Mouse (Mus musculus) midbrain, embryonic 14.5 days (tissue): ENCODE data around the gene Galm. TPM values are rescaled to one million over a fixed set of nuclear protein-coding genes. Genes with fewer than 3 reads are reported as not detected.

Experiments used
- ATAC-seq: fragments of 200-750 bp; cut with Nextera tagmentation; 2 replicates; pipeline ENCODE4 v1.8.0; 2017; ENCODE audit warnings: moderate number of reproducible peaks, moderate library complexity; ENCODE audit not compliant: low FRiP score, low TSS enrichment
- DNase-seq: peaks from one replicate; pipeline ENCODE4 v3.0.0-alpha.2; 2015
- H3K27ac ChIP-seq: fragments of 300-500 bp; sonication (generic); replicated peaks from 2 replicates; pipeline ENCODE4 v1.5.1; 2014; ENCODE audit warnings: mild to moderate bottlenecking, low read depth, low read length, moderate library complexity
- H3K27me3 ChIP-seq: fragments of 300-500 bp; sonication (generic); 2 replicates; pipeline ENCODE4 v1.6.1; 2014; ENCODE audit warnings: low read length, control low read depth, mixed read lengths; ENCODE audit not compliant: control insufficient read depth, insufficient read depth
- H3K36me3 ChIP-seq: fragments of 300-500 bp; sonication (generic); 2 replicates; pipeline ENCODE4 v1.6.1; 2014; ENCODE audit warnings: low read length, control low read depth; ENCODE audit not compliant: control insufficient read depth, insufficient read depth
- H3K4me1 ChIP-seq: fragments of 300-500 bp; sonication (generic); 2 replicates; pipeline ENCODE4 v1.6.1; 2014; ENCODE audit warnings: mild to moderate bottlenecking, antibody characterized with exemption, low read length, control low read depth; ENCODE audit not compliant: control insufficient read depth, insufficient read depth
- H3K4me2 ChIP-seq: fragments of 300-500 bp; sonication (generic); 2 replicates; pipeline ENCODE4 v1.6.1; 2014; ENCODE audit warnings: mild to moderate bottlenecking, low read length, moderate library complexity
- H3K4me3 ChIP-seq: fragments of 300-500 bp; sonication (generic); replicated peaks from 2 replicates; pipeline ENCODE4 v1.5.1; 2014; ENCODE audit warnings: low read depth, low read length
- H3K9ac ChIP-seq: fragments of 300-500 bp; sonication (generic); replicated peaks from 2 replicates; pipeline ENCODE4 v1.6.1; 2014; ENCODE audit warnings: mild to moderate bottlenecking, low read length, moderate library complexity
- H3K9me3 ChIP-seq: fragments of 300-500 bp; sonication (generic); 2 replicates; pipeline ENCODE4 v1.6.1; 2016; ENCODE audit warnings: low read length, control low read depth, mixed read lengths; ENCODE audit not compliant: control insufficient read depth
- WGBS: fragments of 180-500 bp; shearing (Covaris S2); extraction: QIAGEN DNeasy Blood & Tissue Kit; methylation state at CpG from one replicate; pipeline ENCODE4 v1.1.7; 2014; 5-methylcytosine and 5-hydroxymethylcytosine counted together
- polyA plus RNA-seq: library from polyadenylated mRNA; unstranded; fragments of >200 nt; fragmentation: Nextera tagmentation; extraction: Ambion mirVana; gene quantifications from 2 replicates; pipeline ENCODE4 v1.2.1, GENCODE M21; 2014

Gene Galm
- polyA plus RNA-seq, 1 experiment from 2014 or later = 1.6 TPM

DNA sequence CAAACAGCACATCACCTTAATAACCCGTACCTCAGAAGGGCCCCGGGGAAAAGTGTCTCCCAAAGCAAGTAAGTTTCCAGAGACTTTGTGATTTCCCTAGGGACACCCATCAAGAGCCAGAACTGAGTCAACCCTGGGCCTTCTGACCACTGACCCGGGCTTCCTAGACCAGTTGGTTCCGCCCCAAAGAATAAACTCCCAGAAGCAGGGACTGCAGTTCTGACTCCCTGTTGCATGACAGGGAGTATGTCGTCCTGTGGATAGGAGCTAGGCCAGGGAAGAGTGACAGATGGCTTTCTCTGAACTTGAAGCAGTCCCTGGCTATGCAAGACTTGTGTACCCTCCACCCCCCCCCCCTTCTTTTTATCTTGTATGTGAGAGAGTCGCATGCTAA is 21.7 kb downstream of the Galm start:
- Histone ChIP-seq H3K36me3 (no peaks in the 10 kb centered on the region), H3K9ac (no peak overlapping the region), H3K4me2 (no peak overlapping the region), H3K27me3 (no peaks in the 10 kb centered on the region), H3K27ac (no peak overlapping the region), H3K9me3 (no peaks in the 10 kb centered on the region), H3K4me3 (no peak overlapping the region), H3K4me1 (no peaks in the 10 kb centered on the region)
- WGBS = 83% methylated on average over 6 of the region's 6 CpGs
- ATAC-seq = no peak
- DNase-seq = no peak

DNA sequence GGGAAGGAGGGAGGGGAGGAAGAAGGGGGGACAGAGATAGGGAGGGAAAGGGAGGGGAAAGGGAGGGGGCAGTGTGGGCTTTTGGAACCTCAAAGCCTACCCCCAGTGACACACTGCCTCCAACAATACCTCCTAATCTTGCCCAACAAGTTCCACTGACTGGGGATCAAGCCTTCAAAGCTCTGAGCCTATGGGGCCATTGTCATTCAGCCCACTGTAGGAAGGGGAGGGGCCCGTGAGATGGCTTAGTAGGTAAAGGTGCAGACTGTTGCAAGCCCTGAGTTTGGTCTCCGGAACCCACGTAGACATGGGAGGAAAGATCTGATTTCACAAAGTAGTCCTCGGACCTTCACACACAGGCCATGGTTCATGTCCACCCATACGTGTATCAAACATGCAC is 24.1 kb downstream of the Galm start:
- H3K4me2 ChIP-seq = no peak overlapping the region
- no peak overlapping the region for H3K9ac ChIP-seq
- H3K36me3 ChIP-seq = no peaks in the 10 kb centered on the region
- no peak for DNase-seq
- H3K9me3 ChIP-seq = no peaks in the 10 kb centered on the region
- no peaks in the 10 kb centered on the region for H3K27me3 ChIP-seq
- no peak for ATAC-seq
- no peak overlapping the region for H3K4me3 ChIP-seq
- H3K4me1 ChIP-seq = no peaks in the 10 kb centered on the region
- no peak overlapping the region for H3K27ac ChIP-seq
- WGBS = 18% methylated on average over 5 of the region's 5 CpGs

DNA sequence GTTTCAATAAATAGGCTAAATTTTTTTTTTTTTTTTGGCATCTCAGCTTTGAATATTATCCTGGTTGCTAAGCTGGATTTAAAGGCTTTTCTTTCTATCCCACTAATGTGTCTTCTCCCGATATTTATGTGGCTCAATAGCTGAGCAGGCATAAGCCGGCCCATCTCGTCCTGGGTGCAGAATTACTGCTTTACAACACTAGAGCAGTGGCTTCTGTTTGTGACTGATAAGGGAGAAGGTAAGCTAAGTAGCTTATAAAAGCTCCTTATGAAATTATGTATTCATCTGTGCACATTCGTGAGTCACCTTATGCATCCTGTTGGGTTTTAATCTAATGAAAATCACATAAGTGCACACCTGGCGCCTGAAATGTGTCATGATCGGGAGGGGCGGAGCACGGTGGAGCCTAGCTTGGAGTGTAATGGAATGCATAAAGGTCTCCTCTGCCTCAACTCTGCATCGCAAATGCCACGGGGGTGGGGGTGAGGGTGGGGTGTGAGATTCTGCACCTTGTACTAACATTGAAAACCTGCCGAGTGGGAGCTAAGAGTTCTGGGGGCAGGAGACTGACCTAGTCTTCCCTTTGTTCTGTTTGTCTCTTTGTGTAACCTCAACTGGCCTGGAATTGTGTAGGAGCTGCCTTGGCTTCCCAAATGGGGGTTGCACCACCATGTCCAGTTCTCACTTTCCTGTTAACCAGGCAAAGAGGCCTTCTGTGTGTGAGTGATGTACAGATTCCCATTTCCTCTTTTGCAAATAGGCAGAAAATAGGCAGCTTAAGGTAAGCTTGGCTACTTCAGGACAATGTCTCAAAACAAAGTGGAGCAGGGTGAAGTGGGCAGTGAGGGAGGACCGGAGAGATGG is 25.7 kb downstream of the Galm start:
- 69% methylated on average over 12 of the region's 12 CpGs for WGBS
- peak; percentile 50; the same call in 1 of the 2 replicates for ATAC-seq
- Histone ChIP-seq H3K4me3 (no peak overlapping the region), H3K4me2 (no peak overlapping the region), H3K4me1 (no peaks in the 10 kb centered on the region), H3K9ac (no peak overlapping the region), H3K27ac (0 out of 2 replicates have a peak overlapping the region, but pooled peaks have one; percentile 6), H3K9me3 (no peaks in the 10 kb centered on the region), H3K36me3 (no peaks in the 10 kb centered on the region), H3K27me3 (no peaks in the 10 kb centered on the region)
- peak; percentile 35 for DNase-seq

DNA sequence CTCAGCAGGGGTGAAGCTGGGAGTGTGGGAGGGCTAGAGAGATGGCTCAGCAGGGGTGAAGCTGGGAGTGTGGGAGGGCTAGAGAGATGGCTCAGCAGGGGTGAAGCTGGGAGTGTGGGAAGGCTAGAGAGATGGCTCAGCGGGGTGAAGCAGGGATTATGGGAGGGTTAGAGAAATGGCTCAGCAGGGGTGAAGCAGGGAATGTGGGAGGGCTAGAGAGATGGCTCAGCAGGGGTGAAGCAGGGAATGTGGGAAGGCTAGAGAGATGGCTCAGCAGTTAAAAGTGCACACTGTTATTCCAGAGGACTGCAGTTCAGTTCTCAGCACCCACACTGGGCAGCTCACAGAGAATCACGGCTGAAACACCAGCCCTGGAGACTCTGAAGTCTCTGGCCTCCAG is 26.4 kb downstream of the Galm start:
- ATAC-seq = no peak
- 56% methylated on average over 2 of the region's 2 CpGs for WGBS

DNA sequence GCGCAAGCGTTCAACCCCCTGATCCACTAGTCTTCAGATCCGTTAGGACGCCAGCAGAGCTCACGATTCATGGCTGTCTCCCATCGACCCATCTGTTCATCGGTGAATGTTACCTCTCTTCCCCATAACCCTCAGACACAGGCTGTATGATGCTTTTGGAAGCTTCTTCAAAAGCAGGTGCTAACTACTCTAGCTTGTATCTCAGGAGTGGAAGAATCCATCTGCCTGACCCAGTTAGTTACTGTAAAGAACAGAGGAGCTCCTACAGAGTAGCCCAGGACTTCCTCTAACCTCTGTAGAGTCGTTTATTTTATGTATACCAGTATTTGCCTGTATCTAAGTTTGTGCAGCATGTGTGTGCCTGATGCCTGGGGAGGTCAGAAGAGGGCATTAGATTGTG is 29.6 kb downstream of the Galm start:
- Histone ChIP-seq H3K36me3 (no peaks in the 10 kb centered on the region), H3K4me1 (no peaks in the 10 kb centered on the region), H3K9me3 (no peaks in the 10 kb centered on the region), H3K9ac (no peak overlapping the region), H3K27me3 (no peaks in the 10 kb centered on the region), H3K4me2 (no peak overlapping the region), H3K4me3 (no peak overlapping the region), H3K27ac (no peak overlapping the region)
- no peak for DNase-seq
- WGBS = 87% methylated on average over 8 of the region's 8 CpGs
- ATAC-seq = no peak

More for the DNA sequence above, 26.4 kb downstream of the Galm start:
- Histone ChIP-seq H3K4me1 (no peaks in the 10 kb centered on the region), H3K36me3 (no peaks in the 10 kb centered on the region), H3K4me3 (no peak overlapping the region), H3K27ac (0 out of 2 replicates have a peak overlapping the region, but pooled peaks have one; percentile 6), H3K9me3 (no peaks in the 10 kb centered on the region), H3K9ac (no peak overlapping the region), H3K4me2 (no peak overlapping the region), H3K27me3 (no peaks in the 10 kb centered on the region)
- no peak for DNase-seq

DNA sequence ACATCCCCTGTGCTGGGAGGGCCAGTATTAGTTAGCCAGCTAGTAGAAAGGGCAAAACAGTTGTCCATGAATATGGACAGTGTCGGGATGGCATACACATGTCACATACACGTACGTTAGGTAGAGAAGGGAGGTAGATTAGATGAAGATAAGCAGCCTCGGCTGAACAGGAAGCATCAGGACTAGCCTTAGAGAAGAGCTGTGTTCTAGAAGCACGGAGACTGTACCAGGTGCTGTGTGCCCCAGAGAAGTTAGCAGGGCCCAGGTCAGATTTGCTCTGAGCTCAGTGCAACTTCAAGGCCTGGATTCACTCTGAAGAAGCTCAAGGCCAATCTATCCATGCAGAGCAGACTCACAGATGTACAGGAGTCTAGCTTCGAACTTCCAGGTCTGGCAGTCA is 30.2 kb downstream of the Galm start:
- DNase-seq = no peak
- no peak overlapping the region for H3K4me2 ChIP-seq
- H3K4me3 ChIP-seq = no peak overlapping the region
- no peak overlapping the region for H3K9ac ChIP-seq
- H3K4me1 ChIP-seq = no peaks in the 10 kb centered on the region
- H3K36me3 ChIP-seq = no peaks in the 10 kb centered on the region
- no peak for ATAC-seq
- 93% methylated on average over 6 of the region's 6 CpGs for WGBS
- no peaks in the 10 kb centered on the region for H3K27me3 ChIP-seq
- H3K9me3 ChIP-seq = no peaks in the 10 kb centered on the region
- no peak overlapping the region for H3K27ac ChIP-seq

DNA sequence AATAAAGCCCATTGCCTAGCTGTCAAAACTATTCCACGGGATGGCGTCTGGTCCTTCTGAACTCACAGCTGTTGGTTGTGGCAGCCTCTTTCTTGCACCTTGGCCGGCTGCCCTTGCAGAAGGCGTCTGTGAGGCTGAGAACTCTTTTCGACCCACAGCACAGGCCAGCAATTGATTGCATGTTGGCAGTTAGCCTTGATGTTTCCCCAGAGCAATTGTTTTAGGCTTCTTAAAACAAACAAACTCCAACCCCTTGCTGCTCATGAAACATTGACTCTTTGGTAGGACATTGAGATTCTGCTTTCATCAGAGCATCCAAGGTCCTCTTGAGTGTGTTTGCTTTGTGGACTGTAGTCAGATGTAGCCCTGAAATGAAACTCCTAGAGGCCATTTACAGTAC is 33.2 kb downstream of the Galm start:
- no peak for ATAC-seq

DNA sequence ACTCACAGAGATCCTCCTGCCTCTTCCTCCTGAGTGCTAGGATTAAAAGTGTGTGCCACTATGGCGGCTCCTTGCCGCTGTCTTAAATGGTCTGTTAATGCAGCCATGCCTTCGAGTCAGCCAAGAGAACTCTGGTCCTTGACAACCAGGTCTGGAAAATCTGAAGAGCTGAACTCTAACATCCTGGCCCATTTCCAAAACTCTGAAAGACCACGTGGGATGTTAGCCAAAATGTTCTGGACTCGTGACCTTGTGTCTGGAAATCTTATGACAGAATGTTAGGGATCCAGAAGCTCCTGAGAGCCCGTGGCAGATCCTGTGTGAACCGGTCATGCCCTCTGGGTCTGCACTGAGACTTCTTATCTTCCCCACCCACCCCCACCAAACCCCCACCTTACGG is 36.7 kb downstream of the Galm start:
- Histone ChIP-seq H3K4me2 (no peak overlapping the region), H3K9me3 (no peaks in the 10 kb centered on the region), H3K4me1 (peaks cover 15% of the 10 kb centered on the region), H3K36me3 (no peaks in the 10 kb centered on the region), H3K27me3 (no peaks in the 10 kb centered on the region), H3K4me3 (no peak overlapping the region), H3K9ac (no peak overlapping the region), H3K27ac (no peak overlapping the region)
- DNase-seq = no peak
- no peak for ATAC-seq
- WGBS = 89% methylated on average over 8 of the region's 8 CpGs

More for the DNA sequence above, 33.2 kb downstream of the Galm start:
- no peaks in the 10 kb centered on the region for H3K36me3 ChIP-seq
- no peak overlapping the region for H3K27ac ChIP-seq
- no peak overlapping the region for H3K4me2 ChIP-seq
- DNase-seq = peak; percentile 52
- WGBS = 71% methylated on average over 5 of the region's 5 CpGs
- H3K9me3 ChIP-seq = no peaks in the 10 kb centered on the region
- H3K4me3 ChIP-seq = no peak overlapping the region
- H3K27me3 ChIP-seq = no peaks in the 10 kb centered on the region
- no peaks in the 10 kb centered on the region for H3K4me1 ChIP-seq
- H3K9ac ChIP-seq = no peak overlapping the region

DNA sequence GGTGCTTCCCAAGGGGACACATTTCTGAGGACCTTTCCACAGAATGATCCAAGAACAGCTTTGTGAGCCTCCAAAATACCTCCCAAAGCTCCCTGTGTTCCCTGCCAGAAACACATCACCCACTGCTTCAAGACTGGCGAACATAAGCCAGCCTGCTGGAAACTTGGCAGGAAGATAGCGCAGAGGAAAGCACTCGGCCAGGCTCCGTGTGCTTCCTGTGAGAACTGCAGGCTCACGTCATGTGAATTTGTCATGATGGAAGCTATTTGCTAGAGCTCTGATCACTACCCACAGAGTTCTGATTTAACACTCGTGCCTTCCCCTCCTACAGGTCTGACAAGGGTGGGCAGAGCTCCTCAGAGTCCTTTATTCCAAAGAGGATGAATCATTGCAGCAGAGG is 38.5 kb downstream of the Galm start:
- Histone ChIP-seq H3K4me2 (no peak overlapping the region), H3K36me3 (no peaks in the 10 kb centered on the region), H3K9me3 (no peaks in the 10 kb centered on the region), H3K4me1 (peaks cover 16% of the 10 kb centered on the region), H3K9ac (no peak overlapping the region), H3K4me3 (no peak overlapping the region), H3K27ac (no peak overlapping the region), H3K27me3 (no peaks in the 10 kb centered on the region)
- ATAC-seq = no peak
- no peak for DNase-seq
- 82% methylated on average over 6 of the region's 6 CpGs for WGBS
